Mouse (Mus musculus): ENCODE measurements around the gene Cyp26c1.

Gene Cyp26c1

DNA sequence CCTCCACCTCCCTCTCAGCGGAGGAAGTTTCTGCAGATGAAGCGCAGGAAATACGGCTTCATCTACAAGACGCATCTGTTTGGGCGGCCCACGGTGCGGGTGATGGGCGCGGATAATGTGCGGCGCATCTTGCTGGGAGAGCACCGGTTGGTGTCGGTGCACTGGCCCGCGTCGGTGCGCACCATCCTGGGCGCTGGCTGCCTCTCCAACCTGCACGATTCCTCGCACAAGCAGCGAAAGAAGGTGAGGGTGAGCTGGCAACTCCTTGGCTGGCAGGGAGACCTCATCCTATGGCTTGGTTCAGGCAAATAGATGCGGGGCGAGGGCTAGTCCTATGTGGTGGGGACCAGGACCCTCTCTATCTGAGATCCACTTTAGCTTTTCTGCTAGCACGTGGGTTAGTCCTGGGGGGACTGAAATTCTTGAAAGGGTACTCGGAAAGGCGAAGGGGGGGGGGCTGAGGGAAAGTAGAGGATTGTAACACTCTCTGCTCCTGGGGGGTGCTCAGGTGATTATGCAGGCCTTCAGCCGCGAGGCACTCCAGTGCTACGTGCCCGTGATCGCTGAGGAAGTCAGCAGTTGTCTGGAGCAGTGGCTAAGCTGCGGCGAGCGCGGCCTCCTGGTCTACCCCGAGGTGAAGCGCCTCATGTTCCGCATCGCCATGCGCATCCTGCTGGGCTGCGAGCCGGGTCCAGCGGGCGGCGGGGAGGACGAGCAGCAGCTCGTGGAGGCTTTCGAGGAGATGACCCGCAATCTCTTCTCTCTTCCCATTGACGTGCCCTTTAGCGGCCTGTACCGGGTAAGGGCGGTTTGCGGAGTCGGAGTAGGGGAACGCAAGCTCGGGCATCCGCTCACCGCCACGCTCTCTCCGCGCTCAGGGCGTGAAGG is 13.1 kb downstream of the Cyp26c1 start:
- no peak for DNase-seq (ENCODE audit: low read depth, low spot score)

DNA sequence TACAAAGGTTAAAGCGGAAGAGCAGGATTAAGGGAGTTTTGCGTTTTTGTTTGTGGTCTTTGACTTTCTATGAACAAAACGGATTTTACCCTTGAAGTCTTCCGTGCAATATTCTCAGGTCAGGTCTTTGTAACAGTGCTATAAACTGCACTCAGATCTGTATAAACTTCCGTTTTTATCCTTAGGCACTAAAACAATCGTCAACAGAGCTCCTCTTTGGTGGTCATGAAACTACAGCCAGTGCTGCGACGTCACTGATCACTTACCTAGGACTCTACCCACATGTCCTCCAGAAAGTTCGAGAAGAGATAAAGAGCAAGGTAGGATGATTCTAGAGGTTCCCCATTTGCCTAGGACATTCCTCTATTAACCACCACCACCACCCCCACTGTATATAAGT is 14.3 kb downstream of the Cyp26c1 start:
- DNase-seq (ENCODE audit: low read depth, low spot score): no peak

DNA sequence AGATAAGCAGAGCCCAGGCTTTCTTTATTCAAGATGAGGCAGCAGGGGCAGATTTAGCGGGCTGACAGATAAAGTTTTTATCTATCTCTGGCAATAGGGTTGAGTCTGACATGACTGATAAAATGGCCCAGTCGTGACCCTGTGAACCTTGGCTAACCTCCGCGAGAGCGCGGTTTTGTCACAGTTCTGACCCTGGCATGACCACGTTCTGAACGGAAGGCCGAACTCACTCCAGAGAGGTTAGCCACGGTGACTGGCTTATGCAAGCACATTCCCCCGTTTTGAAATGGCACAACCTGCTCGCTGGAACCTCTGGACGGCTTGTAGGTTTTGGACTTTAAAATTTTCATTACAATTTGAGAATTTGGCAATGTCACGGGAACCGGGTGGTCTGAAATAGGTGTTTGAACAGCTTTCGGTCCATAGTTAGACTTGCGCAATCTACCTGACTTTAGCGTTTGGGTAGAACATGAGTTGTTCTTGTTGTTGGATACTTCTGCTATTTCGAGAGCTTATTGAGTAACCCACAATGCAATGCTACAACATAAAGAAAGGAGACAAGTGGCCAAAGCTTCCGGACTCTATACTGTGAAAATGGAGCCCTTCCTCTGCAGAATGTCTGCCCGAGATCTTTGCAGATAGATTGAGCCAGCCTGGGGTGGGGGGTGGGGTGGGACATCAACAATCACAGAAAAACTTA is 17.1 kb downstream of the Cyp26c1 start:
- no peak for DNase-seq (ENCODE audit: low read depth, low spot score)

DNA sequence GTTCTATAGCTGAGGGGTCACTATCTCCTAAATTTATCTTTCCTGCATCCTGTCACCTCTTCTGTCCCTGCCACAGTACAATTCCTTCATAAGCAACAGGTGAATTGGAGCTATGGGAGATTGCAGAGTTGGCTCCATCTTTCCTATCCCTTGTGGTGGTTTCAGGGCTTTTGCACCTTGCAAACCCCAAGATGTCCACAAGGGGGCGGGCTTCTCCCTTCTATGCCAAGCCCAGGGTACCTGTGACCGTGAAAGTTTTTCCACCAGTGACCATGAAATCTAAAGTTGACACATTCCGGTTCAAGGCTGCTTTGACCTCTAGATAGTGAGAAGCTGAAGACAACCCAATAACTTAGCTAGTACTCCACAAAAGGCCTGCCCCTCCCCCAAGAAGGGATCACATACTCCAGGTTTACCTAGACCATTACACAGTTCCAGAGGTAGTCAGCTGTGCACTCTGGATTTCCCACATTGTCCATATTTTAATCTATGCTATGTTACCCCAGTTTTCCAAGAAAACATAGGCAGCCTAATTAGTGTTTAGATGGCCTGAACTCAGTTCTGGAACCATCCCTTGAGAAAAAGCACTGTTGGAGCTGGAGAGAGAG is 18.6 kb downstream of the Cyp26c1 start:
- peak; percentile 87 for DNase-seq (ENCODE audit: low read depth, low spot score)

DNA sequence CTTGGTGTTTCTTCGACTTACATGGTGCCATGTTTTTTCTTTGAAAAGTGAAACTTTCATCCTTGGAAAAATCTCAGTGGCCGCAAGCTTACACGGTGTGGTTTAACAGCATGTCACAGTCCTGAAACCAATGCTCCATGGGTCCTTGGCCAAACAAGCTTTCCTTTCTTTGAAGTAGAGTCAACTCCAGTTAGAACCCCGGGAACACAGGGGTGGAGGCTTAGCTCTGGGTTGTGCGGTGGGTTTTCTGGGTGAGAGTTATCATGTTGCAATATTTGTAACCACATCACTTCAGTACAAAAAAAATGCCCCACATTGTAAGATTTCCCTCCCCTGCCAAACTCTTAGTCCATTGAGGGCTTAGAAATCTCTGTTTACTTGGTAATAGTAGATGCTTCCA is 20.3 kb downstream of the Cyp26c1 start:
- DNase-seq (ENCODE audit: low read depth, low spot score): no peak

DNA sequence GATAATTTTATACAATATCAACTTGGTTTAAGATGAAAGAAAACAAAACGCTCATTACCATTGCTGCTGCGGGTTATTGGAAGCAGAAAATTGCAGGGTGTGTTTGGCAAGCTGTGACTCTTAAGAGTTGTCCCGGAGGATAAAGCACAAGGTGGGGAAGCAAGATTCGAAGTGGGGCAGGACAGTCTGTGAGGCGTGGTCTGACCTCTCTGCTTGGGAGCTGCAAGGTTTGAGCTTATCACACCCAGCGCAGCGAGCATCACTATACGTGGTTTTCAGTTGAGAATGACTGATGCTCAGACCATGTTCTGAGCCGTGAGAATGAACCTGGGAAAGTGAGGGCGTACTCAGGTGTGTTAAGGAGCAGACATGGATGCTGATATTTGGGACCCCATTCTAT is 29.3 kb downstream of the Cyp26c1 start:
- DNase-seq (ENCODE audit: low read depth, low spot score): no peak

DNA sequence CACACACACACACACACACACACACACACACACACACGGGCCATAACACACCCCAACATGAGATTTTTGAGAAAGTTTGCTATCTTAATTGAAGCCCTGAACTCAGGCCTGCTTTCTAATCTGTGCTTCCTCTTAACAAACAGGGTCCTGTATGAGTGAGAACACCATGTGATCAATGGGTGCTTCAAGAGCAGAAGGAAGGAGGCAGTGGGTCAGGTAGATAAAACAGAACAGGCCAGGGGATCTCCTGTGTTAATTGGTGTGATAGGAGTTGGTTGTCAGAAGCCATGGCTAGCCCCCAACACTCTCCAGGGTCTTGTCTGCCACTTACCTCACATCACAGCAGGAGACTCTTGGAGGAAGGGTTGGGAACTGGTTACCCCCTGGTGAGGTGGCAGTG is 30.6 kb downstream of the Cyp26c1 start:
- DNase-seq (ENCODE audit: low read depth, low spot score): no peak

DNA sequence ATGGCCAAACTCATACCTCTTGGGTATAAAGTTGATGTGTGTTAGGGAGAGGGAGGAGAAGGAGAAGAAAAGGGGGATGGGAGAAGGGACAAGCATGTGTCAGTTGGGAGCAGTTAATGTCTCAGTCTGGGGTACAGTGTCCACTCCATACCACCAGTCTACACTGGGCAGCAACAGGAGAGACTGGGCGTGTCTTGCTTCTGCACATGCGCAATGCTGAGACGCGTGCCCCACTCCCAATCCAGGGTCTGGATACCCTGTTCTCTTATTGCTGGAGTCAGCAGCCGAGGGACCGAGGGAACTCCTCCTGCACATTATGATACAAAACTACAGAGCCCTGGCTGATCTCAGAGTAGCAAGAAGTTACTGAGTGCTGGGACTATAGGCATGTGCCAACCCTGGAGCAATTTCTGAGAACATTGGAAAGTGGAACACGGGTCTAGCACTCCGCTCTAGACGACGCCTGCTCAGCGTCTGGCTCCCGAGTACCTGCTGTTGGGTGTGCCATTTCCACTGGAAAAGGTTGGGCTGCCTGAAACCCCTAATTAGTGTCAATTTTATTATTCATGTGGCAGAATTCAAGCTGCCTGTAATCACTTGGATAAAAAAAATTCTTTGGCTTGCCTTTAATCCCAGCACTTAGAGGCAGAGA is 31.3 kb downstream of the Cyp26c1 start:
- DNase-seq (ENCODE audit: low read depth, low spot score): no peak

DNA sequence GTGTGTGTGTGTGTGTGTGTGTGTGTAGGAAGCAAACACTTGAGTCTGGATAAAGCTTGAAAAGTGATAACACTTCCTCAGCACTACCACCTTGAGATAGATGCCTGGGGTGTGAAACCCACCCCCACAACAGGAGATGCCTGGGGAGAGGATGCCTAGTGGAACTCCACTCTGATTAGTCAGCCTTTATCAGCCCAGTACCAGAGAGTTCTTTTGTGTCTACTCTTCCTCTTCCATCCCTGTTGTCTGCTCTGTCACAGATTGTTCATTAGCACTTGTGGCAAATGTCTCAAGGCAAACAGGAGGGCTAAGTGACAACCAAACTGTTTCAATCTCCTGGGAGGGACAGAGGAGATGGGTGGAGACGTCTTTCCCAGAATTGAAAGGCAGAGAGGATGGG is 33.8 kb downstream of the Cyp26c1 start:
- no peak for DNase-seq (ENCODE audit: low read depth, low spot score)

DNA sequence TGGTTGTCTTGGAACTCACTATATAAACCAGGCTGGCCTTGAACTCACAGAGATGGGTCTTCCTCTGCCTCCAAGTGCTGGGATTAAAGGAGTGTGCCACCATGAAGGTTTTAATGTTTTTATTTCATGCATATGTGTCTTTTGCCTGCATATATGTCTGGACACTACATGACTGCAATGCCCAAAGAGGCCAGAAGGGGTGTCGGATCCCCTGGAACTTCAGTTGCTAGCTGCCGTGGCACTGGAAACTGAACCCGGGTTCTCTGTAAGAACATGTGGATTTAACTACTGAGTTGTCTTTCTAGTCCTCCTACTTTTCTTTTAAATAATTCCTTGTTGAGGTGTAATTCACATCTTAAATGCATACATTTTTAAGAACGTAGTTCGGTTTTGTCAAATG is 39.2 kb downstream of the Cyp26c1 start:
- DNase-seq (ENCODE audit: low read depth, low spot score): no peak

DNA sequence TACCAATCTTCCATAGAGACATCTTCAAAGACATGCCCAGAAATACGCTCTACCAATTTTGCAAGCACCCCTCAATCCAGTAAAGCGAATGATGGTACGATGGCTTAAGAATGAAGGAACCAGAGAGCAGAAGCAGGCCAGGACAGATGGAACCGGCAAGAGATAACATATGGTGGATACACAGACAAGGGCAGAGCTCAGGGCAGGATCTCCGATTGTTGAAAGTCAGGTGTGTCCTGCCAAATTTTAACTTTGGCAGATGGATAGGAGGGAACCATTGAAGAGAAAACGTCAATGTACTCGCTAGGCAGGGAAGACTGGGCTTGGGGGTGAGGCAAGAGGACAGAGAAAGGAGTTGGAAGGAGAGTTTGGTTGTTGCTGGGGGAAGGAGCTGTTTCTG is 41.2 kb downstream of the Cyp26c1 start:
- no peak for DNase-seq (ENCODE audit: low read depth, low spot score)

DNA sequence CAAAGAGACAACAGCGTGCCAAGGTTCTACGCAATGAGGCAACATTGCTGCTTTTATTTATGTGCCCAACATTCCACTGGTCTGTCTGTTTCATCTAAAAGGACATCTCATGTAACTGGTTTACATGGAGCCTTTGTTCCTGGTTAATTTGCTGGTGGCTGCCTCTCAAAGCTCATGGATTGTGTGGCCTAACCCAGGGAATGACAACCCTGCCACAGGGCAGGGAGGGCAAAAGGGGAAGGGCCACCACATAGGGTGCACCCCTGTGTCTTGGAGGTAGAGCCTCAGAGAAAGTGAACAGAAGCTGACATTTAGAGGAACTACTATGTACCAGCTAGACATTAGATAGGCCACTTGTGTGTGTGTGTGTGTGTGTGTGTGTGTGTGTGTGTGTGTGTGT is 42.0 kb downstream of the Cyp26c1 start:
- DNase-seq (ENCODE audit: low read depth, low spot score): no peak

DNA sequence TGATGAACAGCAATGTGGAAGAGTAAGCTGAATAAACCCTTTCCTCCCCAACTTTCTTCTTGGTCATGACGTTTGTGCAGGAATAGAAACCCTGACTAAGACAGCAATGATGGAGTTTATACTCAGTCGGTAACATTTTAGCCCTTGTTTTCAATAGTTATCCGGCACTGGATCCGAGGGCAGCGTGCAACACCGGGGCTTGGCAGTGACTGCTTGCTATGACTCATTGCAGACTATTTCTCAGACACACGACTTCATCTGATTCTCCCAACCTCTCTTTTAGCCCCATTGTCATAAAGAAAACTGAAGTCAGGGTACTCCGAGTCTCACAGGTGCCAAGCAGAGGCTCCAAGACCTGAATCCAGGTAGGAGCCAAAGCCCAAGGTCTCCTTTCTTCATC is 50.0 kb downstream of the Cyp26c1 start:
- peak; percentile 62 for DNase-seq (ENCODE audit: low read depth, low spot score)

DNA sequence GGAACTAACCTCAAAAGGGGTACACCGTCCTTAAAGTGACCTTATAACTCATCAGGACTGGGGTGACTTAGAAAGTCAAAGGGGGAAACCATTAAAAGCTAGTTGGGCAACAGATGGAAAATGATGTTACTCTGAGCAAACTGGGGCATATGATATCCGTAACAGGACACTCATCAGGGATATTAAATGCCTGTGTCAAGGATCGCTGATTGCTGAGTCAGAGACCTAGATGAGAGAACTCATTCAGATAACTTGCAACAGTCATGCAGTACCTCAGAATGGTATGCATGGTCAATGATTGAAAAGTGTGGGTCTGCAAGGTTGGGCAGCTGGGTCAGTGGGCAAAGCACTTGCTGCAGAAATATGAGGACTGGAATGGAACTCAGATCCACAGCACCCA is 53.2 kb downstream of the Cyp26c1 start:
- peak; percentile 68 for DNase-seq (ENCODE audit: low read depth, low spot score)

DNA sequence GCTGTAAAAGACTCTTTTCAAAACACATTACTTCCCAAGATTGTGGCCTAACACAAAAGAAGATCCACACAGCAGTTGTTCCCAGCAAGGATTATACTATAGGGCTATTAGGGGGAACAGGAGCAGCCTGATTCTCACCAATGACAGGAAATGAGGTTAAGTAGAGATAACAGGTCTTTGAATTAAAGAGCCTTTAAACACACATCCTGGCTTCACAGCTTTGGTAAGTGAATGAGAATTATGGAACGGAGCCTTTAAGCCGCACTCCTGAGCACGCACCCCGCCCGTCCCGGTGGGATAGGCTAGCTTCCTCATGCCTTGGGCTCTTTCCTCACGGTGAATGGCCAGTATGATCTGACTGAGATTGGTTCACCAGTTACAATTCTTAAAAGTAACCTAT is 54.7 kb downstream of the Cyp26c1 start:
- no peak for DNase-seq (ENCODE audit: low read depth, low spot score)
